Mouse (Mus musculus) midbrain, embryonic 14.5 days (tissue): ENCODE results near the gene Snap47. TPM values are rescaled to one million over a fixed set of nuclear protein-coding genes. Genes with fewer than 3 reads are reported as not detected.
A peak's percentile ranks its signal among the peaks of the same experiment; 100 is the strongest.

Experiments
- ATAC-seq: fragments of 200-750 bp; cut with Nextera tagmentation; 2 replicates; pipeline ENCODE4 v1.8.0; 2017; ENCODE audit warnings: moderate number of reproducible peaks, moderate library complexity; ENCODE audit not compliant: low FRiP score, low TSS enrichment
- DNase-seq: peaks from one replicate; pipeline ENCODE4 v3.0.0-alpha.2; 2015
- H3K27ac ChIP-seq: fragments of 300-500 bp; sonication (generic); replicated peaks from 2 replicates; pipeline ENCODE4 v1.5.1; 2014; ENCODE audit warnings: mild to moderate bottlenecking, low read depth, low read length, moderate library complexity
- H3K27me3 ChIP-seq: fragments of 300-500 bp; sonication (generic); 2 replicates; pipeline ENCODE4 v1.6.1; 2014; ENCODE audit warnings: low read length, control low read depth, mixed read lengths; ENCODE audit not compliant: control insufficient read depth, insufficient read depth
- H3K36me3 ChIP-seq: fragments of 300-500 bp; sonication (generic); 2 replicates; pipeline ENCODE4 v1.6.1; 2014; ENCODE audit warnings: low read length, control low read depth; ENCODE audit not compliant: control insufficient read depth, insufficient read depth
- H3K4me1 ChIP-seq: fragments of 300-500 bp; sonication (generic); 2 replicates; pipeline ENCODE4 v1.6.1; 2014; ENCODE audit warnings: mild to moderate bottlenecking, antibody characterized with exemption, low read length, control low read depth; ENCODE audit not compliant: control insufficient read depth, insufficient read depth
- H3K4me2 ChIP-seq: fragments of 300-500 bp; sonication (generic); 2 replicates; pipeline ENCODE4 v1.6.1; 2014; ENCODE audit warnings: mild to moderate bottlenecking, low read length, moderate library complexity
- H3K4me3 ChIP-seq: fragments of 300-500 bp; sonication (generic); replicated peaks from 2 replicates; pipeline ENCODE4 v1.5.1; 2014; ENCODE audit warnings: low read depth, low read length
- H3K9ac ChIP-seq: fragments of 300-500 bp; sonication (generic); replicated peaks from 2 replicates; pipeline ENCODE4 v1.6.1; 2014; ENCODE audit warnings: mild to moderate bottlenecking, low read length, moderate library complexity
- H3K9me3 ChIP-seq: fragments of 300-500 bp; sonication (generic); 2 replicates; pipeline ENCODE4 v1.6.1; 2016; ENCODE audit warnings: low read length, control low read depth, mixed read lengths; ENCODE audit not compliant: control insufficient read depth
- WGBS: fragments of 180-500 bp; shearing (Covaris S2); extraction: QIAGEN DNeasy Blood & Tissue Kit; methylation state at CpG from one replicate; pipeline ENCODE4 v1.1.7; 2014; 5-methylcytosine and 5-hydroxymethylcytosine counted together
- polyA plus RNA-seq: library from polyadenylated mRNA; unstranded; fragments of >200 nt; fragmentation: Nextera tagmentation; extraction: Ambion mirVana; gene quantifications from 2 replicates; pipeline ENCODE4 v1.2.1, GENCODE M21; 2014

The Snap47 gene
- 525 and 579 TPM in 2 replicates for polyA plus RNA-seq

- Histone ChIP-seq H3K4me2 (peak within 1 kb of the TSS; percentile 91), H3K4me3 (peak within 1 kb of the TSS; percentile 75), H3K4me1 (peaks cover 20% of the 10 kb centered on the region), H3K9me3 (no peaks in the 10 kb centered on the region), H3K27me3 (no peaks in the 10 kb centered on the region), H3K36me3 (peaks cover 43% of the 10 kb centered on the region), H3K9ac (peak within 1 kb of the TSS; percentile 70), H3K27ac (peak within 1 kb of the TSS; percentile 79; the same call in 1 of the 2 replicates)
- 87% methylated on average over 4 of the region's 4 CpGs for WGBS
- ATAC-seq (no peak), DNase-seq (no peak)
Observed at GRCm38 (mm10) chr11:59451086-59451485, at the start of gene Snap47. Gene Snap47 (minus strand): TSS chr11:59451186.

- Histone ChIP-seq H3K4me3 (no peak overlapping the region), H3K36me3 (peaks cover 95% of the 10 kb centered on the region), H3K9ac (no peak overlapping the region), H3K4me2 (no peak overlapping the region), H3K4me1 (no peaks in the 10 kb centered on the region), H3K27ac (no peak overlapping the region), H3K27me3 (no peaks in the 10 kb centered on the region), H3K9me3 (no peaks in the 10 kb centered on the region)
- 96% methylated on average over 7 of the region's 7 CpGs for WGBS
- ATAC-seq: no peak
- DNase-seq: no peak
Observed at GRCm38 (mm10) chr11:59497747-59498146, 46.8 kb upstream of the Snap47 start.

- 86% methylated on average over 6 of the region's 6 CpGs for WGBS
- H3K4me3 ChIP-seq: no peak overlapping the region
- no peak overlapping the region for H3K4me2 ChIP-seq
- no peaks in the 10 kb centered on the region for H3K27me3 ChIP-seq
- H3K27ac ChIP-seq: no peak overlapping the region
- no peak overlapping the region for H3K9ac ChIP-seq
- DNase-seq: no peak
- no peak for ATAC-seq
- no peaks in the 10 kb centered on the region for H3K9me3 ChIP-seq
- H3K36me3 ChIP-seq: peaks cover 95% of the 10 kb centered on the region
- no peaks in the 10 kb centered on the region for H3K4me1 ChIP-seq
Observed at GRCm38 (mm10) chr11:59496672-59497310, 45.8 kb upstream of the Snap47 start.

- Histone ChIP-seq H3K4me3 (no peak overlapping the region), H3K27me3 (no peaks in the 10 kb centered on the region), H3K9me3 (no peaks in the 10 kb centered on the region), H3K4me2 (no peak overlapping the region), H3K4me1 (no peaks in the 10 kb centered on the region), H3K9ac (no peak overlapping the region), H3K36me3 (peaks cover 56% of the 10 kb centered on the region), H3K27ac (no peak overlapping the region)
- no peak for DNase-seq
- 88% methylated on average over 8 of the region's 8 CpGs for WGBS
- ATAC-seq: no peak
Observed at GRCm38 (mm10) chr11:59486222-59486621, 35.2 kb upstream of the Snap47 start.

GRCm38 (mm10) chr11:59485641-59486040 is 34.7 kb upstream of the Snap47 start:
- 63% methylated on average over 2 of the region's 2 CpGs for WGBS

GRCm38 (mm10) chr11:59483212-59483611 is 32.2 kb upstream of the Snap47 start:
- no peaks in the 10 kb centered on the region for H3K4me1 ChIP-seq
- H3K4me2 ChIP-seq: no peak overlapping the region
- 10% methylated on average over 2 of the region's 2 CpGs for WGBS
- H3K36me3 ChIP-seq: peaks cover 31% of the 10 kb centered on the region
- no peak overlapping the region for H3K9ac ChIP-seq
- H3K27ac ChIP-seq: no peak overlapping the region
- H3K4me3 ChIP-seq: no peak overlapping the region
- H3K9me3 ChIP-seq: no peaks in the 10 kb centered on the region
- ATAC-seq (no peak), DNase-seq (peak; percentile 87)
- H3K27me3 ChIP-seq: no peaks in the 10 kb centered on the region

More at GRCm38 (mm10) chr11:59485641-59486040, 34.7 kb upstream of the Snap47 start:
- Histone ChIP-seq H3K4me1 (no peaks in the 10 kb centered on the region), H3K4me3 (no peak overlapping the region), H3K9ac (no peak overlapping the region), H3K36me3 (peaks cover 51% of the 10 kb centered on the region), H3K4me2 (no peak overlapping the region), H3K9me3 (no peaks in the 10 kb centered on the region), H3K27me3 (no peaks in the 10 kb centered on the region), H3K27ac (no peak overlapping the region)
- ATAC-seq: no peak
- DNase-seq: no peak

- 72% methylated on average over 6 of the region's 6 CpGs for WGBS
- H3K27ac ChIP-seq: no peak overlapping the region
Observed at GRCm38 (mm10) chr11:59477240-59477639, 26.3 kb upstream of the Snap47 start.

GRCm38 (mm10) chr11:59472326-59472677 is 21.3 kb upstream of the Snap47 start, which contains the start of gene Zfp867:
Gene Zfp867 (minus strand): TSS chr11:59472474.
- no peaks in the 10 kb centered on the region for H3K27me3 ChIP-seq
- WGBS: under 1% methylated on average over 19 of the region's 19 CpGs
- H3K9ac ChIP-seq: peak within 1 kb of the TSS; percentile 94
- DNase-seq (peak; percentile 96), ATAC-seq (peak; percentile 91)
- H3K4me1 ChIP-seq: peaks cover 7% of the 10 kb centered on the region; the same call in 1 of the 2 replicates
- peak within 1 kb of the TSS; percentile 93 for H3K4me3 ChIP-seq
- H3K27ac ChIP-seq: peak within 1 kb of the TSS; percentile 78
- H3K9me3 ChIP-seq: no peaks in the 10 kb centered on the region
- H3K4me2 ChIP-seq: peak within 1 kb of the TSS; percentile 84
- H3K36me3 ChIP-seq: no peaks in the 10 kb centered on the region

More at GRCm38 (mm10) chr11:59477240-59477639, 26.3 kb upstream of the Snap47 start:
- Histone ChIP-seq H3K4me2 (no peak overlapping the region), H3K27me3 (no peaks in the 10 kb centered on the region), H3K36me3 (no peaks in the 10 kb centered on the region), H3K9me3 (no peaks in the 10 kb centered on the region), H3K9ac (no peak overlapping the region), H3K4me1 (no peaks in the 10 kb centered on the region), H3K4me3 (no peak overlapping the region)
- ATAC-seq (no peak), DNase-seq (no peak)
